Mouse (Mus musculus): ENCODE measurements around the gene Bean1.

GRCm38 (mm10) chr8:104175848-104176527 is 5.7 kb downstream of the Bean1 start:
- TF ChIP-seq CTCF (IDR thresholded peaks at IDR 0.05): no peak
- no peak; the same call in 1 of the 2 replicates for TF ChIP-seq EP300 (IDR thresholded peaks at IDR 0.05)

All from lung, postnatal 0 days (tissue).